21 mouse cellular contexts compared by ENCODE assay signal in the genomic region with DNA sequence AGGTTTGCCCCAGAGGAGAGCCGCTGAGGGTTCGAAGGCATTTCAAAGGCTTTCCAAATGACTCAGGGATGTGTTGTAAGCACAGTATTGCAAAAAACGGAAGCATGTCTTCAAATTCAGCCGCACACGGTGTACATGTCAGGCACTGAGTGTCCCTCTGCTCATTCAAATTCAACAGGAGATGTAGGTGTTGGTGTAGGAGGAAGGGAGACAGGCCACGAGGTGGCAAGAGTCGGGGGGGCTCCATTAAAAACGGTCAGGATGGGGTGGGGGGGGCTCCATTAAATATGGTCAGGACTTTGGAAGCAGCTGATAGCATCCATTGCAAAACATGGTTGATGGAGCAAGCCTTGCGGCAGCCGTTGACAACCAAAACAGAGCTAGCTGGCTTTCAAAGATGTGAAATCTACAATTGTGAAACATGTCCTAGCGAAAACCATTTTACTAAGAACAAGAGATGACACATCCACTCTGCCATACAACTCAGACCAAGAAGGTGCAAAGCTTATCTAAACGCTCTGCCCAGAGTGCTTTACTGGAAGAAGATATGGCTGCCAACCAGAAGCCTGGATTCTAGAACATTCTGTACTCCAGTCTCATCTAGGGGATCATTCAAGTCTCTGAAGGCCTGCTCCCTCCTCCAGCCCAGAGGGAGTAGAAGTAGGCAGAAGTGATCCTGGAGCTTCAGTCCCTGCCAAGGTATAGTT. TPM values are rescaled to one million over a fixed set of nuclear protein-coding genes. Genes with fewer than 3 reads are reported as not detected.
DNase-seq lines count a peak whose midpoint lies in the region; ATAC-seq and TF ChIP-seq lines count a peak whose summit lies in the region.
"Had no signal": no experiment of that assay in that cellular context is flagged by ENCODE, and none has a peak within 500 bp of the region (broad histone marks: within the 10 kb centered on the region; RNA-seq: fewer than 3 reads in every experiment).

No protein-coding gene starts in this region.

- intact Hi-C loops in gastrocnemius, postnatal 14 days (cut with DNase I; ENCODE audit: low total_unique reads) = loop anchor here (2.0 to 5.0 kb wide), 2 partner anchors 273 to 323 kb away; no protein-coding TSS in a partner anchor

- WGBS in lung, adult 2 months = 63% methylated on average over 12 of the region's 12 CpGs

- H3K4me1 ChIP-seq in lung, adult 2 months (ENCODE audit: control insufficient read depth, insufficient read depth, low read length) = 0 out of 2 replicates have a peak, but pooled peaks cover 2% of the 10 kb centered on the region
- H3K4me1 ChIP-seq in brown adipose tissue, adult 24 weeks (ENCODE audit: control insufficient read depth, insufficient read depth, insufficient read length, low read length) = no peaks in the 10 kb centered on the region; the same call in 1 of the 2 replicates
- H3K4me1 ChIP-seq: neural tube, embryonic 12.5 days had no signal

- no peak for TF ChIP-seq POLR2A in lung, adult 2 months (IDR thresholded peaks at IDR 0.05; ENCODE audit: borderline replicate concordance, extremely low read depth, low read depth, low read length)

- no peak overlapping the region for H3K4me3 ChIP-seq in lung, adult 2 months (replicated peaks; ENCODE audit: extremely low read depth, low read depth, low read length)
- no peak overlapping the region for H3K4me3 ChIP-seq in brown adipose tissue, adult 24 weeks (ENCODE audit: insufficient read depth, low read depth, low read length)
- H3K4me3 ChIP-seq: embryonic facial prominence, embryonic 10.5 days; erythroblast, embryonic 14.5 days; forebrain, embryonic 15.5 days; gastrocnemius, adult 2 months; limb, embryonic 12.5 days; neural tube, embryonic 12.5 days had no signal

- DNase-seq in lung, adult 18-20 months = peak; percentile 35 to 47
- DNase-seq in lung, adult 2 months = no peak
- DNase-seq in lung, postnatal 36 days = peak; percentile 64
- DNase-seq in right cerebral cortex, postnatal 4 days = no peak
- no peak for DNase-seq in gastrocnemius, postnatal 14 days
- DNase-seq: cerebellum, postnatal 25 days; gastrocnemius, adult 2 months; heart, postnatal 36 days; kidney, adult 2 months; layer of hippocampus, postnatal 36 days; thymus, adult 2 months had no signal

- no peak for TF ChIP-seq CTCF in lung, adult 2 months (IDR thresholded peaks at IDR 0.05; ENCODE audit: insufficient read depth, low read length)

- H3K27ac ChIP-seq in brown adipose tissue, adult 24 weeks (replicated peaks; ENCODE audit: low read depth, low read length) = peak overlapping the region; percentile 65
- H3K27ac ChIP-seq: embryonic facial prominence, embryonic 10.5 days; forebrain, embryonic 15.5 days; gastrocnemius, adult 2 months; limb, embryonic 12.5 days; macrophage; neural tube, embryonic 12.5 days had no signal

- ATAC-seq in inflammation-experienced regulatory T-cells, adult 6 months = no peak
- ATAC-seq: forebrain, embryonic 15.5 days; hindbrain, embryonic 16.5 days; midbrain, embryonic 16.5 days had no signal

RNA-seq across cellular contexts. Expression of gene Nfil3, which starts 4.8 kb away (rescaled TPM):
- polyA plus RNA-seq in lung, adult 2 months (2012; rRNA removed) = 2.6 and 4.5 TPM in 2 replicates
- polyA plus RNA-seq in brown adipose tissue, adult 24 weeks (2012; ENCODE audit: insufficient read depth, insufficient read length, missing spikeins) = 9.6 and 37.4 TPM in 2 replicates
- 1 to 10 TPM; 2.7 to 4.1 (median 3.8) TPM for polyA plus RNA-seq in inflammation-experienced regulatory T-cells, adult 6 months (2017; shearing (Covaris generic))
- 10 to 100 TPM; 15.7 to 39.9 TPM for total RNA-seq in gastrocnemius, postnatal 14 days (2021)

RNA-seq across cellular contexts. Expression of gene Auh, which starts 56.2 kb away (rescaled TPM):
- 17.7 and 24.9 TPM in 2 replicates for polyA plus RNA-seq in lung, adult 2 months (2012; rRNA removed)
- 196 and 200 TPM in 2 replicates for polyA plus RNA-seq in brown adipose tissue, adult 24 weeks (2012; ENCODE audit: insufficient read depth, insufficient read length, missing spikeins)
- 10 to 100 TPM; 25.0 to 28.2 (median 26.2) TPM for polyA plus RNA-seq in inflammation-experienced regulatory T-cells, adult 6 months (2017; shearing (Covaris generic))
- 10 to 100 TPM; 47.4 to 65.3 TPM for total RNA-seq in gastrocnemius, postnatal 14 days (2021)

Comparison
In these comparisons a context has a peak if more than half of its experiments do, and no peak if none do; other contexts are left out.
1. DNase-seq: peak in lung, adult 18-20 months (2 of 2) and lung, postnatal 36 days (single experiment); none in lung, adult 2 months (single experiment), right cerebral cortex, postnatal 4 days (single experiment) and gastrocnemius, postnatal 14 days (single experiment).